Mouse (Mus musculus) embryo, embryonic 10 days (tissue): ENCODE measurements around the gene Emc8.

Source experiments
- DNase-seq: peaks from one replicate; pipeline ENCODE4 v3.0.0-alpha.2; 2015; ENCODE audit warnings: low spot score

The Emc8 gene

GRCm38 (mm10) chr8:120642031-120642662, 26.2 kb downstream of the Emc8 start:
- no peak for DNase-seq

GRCm38 (mm10) chr8:120641245-120641644, 27.1 kb downstream of the Emc8 start:
- peak; percentile 41 for DNase-seq

- peak; percentile 45 for DNase-seq
These were observed 34.0 kb downstream of the Emc8 start for GRCm38 (mm10) chr8:120634329-120634839.

GRCm38 (mm10) chr8:120633665-120634271, 34.6 kb downstream of the Emc8 start:
- DNase-seq, result peak; percentile 41

- DNase-seq, result peak; percentile 31
These were observed 35.3 kb downstream of the Emc8 start for GRCm38 (mm10) chr8:120632969-120633664.

GRCm38 (mm10) chr8:120631441-120632375, 36.7 kb downstream of the Emc8 start:
- no peak for DNase-seq

- no peak for DNase-seq
These were observed 37.5 kb downstream of the Emc8 start for GRCm38 (mm10) chr8:120630848-120631247.

- no peak for DNase-seq
These were observed 38.3 kb downstream of the Emc8 start for GRCm38 (mm10) chr8:120630031-120630430.

GRCm38 (mm10) chr8:120627298-120627697, 41.1 kb downstream of the Emc8 start:
- no peak for DNase-seq

GRCm38 (mm10) chr8:120626461-120626860, 41.9 kb downstream of the Emc8 start:
- DNase-seq, result peak; percentile 48

GRCm38 (mm10) chr8:120623608-120624007, 44.8 kb downstream of the Emc8 start:
- DNase-seq, result no peak

GRCm38 (mm10) chr8:120622161-120622560, 46.2 kb downstream of the Emc8 start:
- DNase-seq, result peak; percentile 32

GRCm38 (mm10) chr8:120620441-120620840, 47.9 kb downstream of the Emc8 start:
- no peak for DNase-seq

GRCm38 (mm10) chr8:120619235-120620180, 48.9 kb downstream of the Emc8 start:
- DNase-seq, result no peak

GRCm38 (mm10) chr8:120618110-120618509, 50.3 kb downstream of the Emc8 start:
- DNase-seq, result peak; percentile 86

- DNase-seq, result peak; percentile 50
These were observed 51.4 kb downstream of the Emc8 start for GRCm38 (mm10) chr8:120616663-120617626.

GRCm38 (mm10) chr8:120614491-120614890, 53.9 kb downstream of the Emc8 start:
- no peak for DNase-seq

GRCm38 (mm10) chr8:120610824-120611223, 57.5 kb downstream of the Emc8 start:
- DNase-seq, result no peak

- DNase-seq, result peak; percentile 83
These were observed 60.5 kb downstream of the Emc8 start for GRCm38 (mm10) chr8:120607885-120608284.

GRCm38 (mm10) chr8:120607460-120607859, 60.9 kb downstream of the Emc8 start:
- DNase-seq, result no peak
